Mouse (Mus musculus): ENCODE results near the gene Gja1.

DNA sequence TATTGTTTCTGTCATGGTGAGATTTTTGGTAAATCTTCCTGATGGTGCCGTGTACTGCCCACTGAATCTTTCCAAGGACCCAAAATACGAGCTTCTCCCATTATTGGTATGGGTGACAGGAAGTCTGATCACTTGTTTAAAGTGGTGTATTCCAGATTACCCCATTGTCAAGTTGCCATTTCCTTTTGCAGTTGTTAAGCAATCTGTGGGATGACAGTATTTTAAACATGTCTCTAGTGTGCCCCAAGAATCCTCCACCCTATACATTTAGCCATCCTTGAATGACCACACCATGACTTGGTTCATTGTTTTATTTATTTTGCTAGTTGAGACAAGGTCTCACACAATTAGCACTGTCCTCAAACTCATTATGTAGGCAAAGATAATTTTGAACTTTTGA, 50.3 kb downstream of the Gja1 start:
- TF ChIP-seq POLR2A (IDR thresholded peaks at IDR 0.05; ENCODE audit: control insufficient read depth, low read depth, low read length) (no peak), CTCF (IDR thresholded peaks at IDR 0.05; ENCODE audit: control insufficient read depth, insufficient read depth, insufficient replicate concordance, low read depth, low read length) (no peak)

Data from testis, adult 2 months (tissue).